Mouse (Mus musculus): ENCODE data around the gene Ndufaf3.

DNA sequence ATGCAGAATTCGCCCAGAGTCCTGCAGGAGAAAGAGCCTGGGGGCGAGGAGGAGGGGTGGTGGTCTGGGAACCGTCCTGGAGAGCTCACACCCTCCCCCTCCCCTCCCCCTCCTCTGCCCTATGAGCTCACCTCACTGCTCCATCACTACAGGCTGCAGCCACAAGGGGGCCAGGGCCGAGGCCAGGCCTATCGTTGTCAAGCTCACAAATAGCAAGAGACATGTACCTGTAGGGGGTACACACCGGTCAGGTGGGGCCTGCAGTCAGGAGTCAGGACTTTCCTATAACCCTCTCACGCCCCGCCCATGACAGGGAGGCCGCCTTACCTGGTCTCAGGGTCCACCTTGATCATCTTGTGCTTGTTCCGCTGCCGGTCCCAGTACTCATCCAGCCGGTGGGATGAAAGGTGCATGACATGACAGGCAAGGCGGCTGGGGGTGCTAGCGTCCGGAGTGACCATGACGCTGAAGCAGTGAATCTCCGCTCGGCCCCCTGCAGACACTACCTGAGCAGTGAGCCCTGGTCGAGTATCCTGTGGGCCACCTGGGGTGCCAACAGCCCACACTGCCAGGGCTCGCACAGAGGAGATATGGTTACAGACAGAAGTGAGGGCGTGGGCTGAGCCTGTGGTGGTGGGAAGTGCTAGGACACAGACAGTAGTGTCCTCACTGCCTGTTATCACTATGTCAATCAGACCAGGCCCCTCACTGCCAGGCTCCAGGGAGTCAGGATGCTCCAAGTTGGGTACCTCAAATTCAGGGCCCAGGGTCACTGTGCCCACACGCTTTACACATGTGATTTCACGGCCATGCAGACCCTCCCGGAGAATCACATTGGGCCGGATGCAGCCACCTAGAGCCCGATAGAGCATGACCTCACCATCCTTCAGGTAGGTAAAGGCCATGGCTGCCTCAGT, 6.8 kb upstream of the Ndufaf3 start:
- TF ChIP-seq CTCF (IDR thresholded peaks at IDR 0.05; ENCODE audit: low read depth), result peak; percentile 67
- TF ChIP-seq EP300 (IDR thresholded peaks at IDR 0.05; ENCODE audit: low read depth), result no peak

All from heart, postnatal 0 days (tissue).